Mouse (Mus musculus) heart, postnatal 0 days (tissue): Measurements from ENCODE around the gene Myo16.

Experiments used
- CTCF ChIP-seq: IDR thresholded peaks from 2 replicates; pipeline ENCODE4 v1.5.1; 2016; ENCODE audit warnings: antibody characterized with exemption, control low read depth, low read depth
- EP300 ChIP-seq: IDR thresholded peaks from 2 replicates; pipeline ENCODE4 v1.6.1; 2016; ENCODE audit warnings: antibody characterized with exemption, low read depth

DNA sequence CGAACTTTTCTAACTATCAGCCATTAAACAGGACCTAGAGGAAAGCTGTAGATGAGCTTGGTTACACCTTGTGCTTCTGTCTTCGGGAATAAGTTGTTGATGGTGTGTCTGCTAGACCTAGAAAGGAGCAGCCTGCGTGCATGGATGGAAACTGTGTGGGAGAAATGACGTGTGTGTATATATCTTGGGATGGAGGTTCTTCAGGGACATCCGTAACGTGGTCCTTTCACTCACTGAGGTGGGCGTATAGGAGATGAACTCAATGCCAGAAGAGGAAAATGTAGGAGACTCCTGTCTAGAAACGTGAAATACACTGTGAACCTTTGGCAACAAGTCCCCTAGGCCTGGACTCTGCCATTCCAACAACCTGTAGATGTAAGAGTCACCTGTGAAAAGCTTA, 392.8 kb downstream of the Myo16 start:
- no peak for TF ChIP-seq CTCF
- no peak for TF ChIP-seq EP300
